8 mouse cellular contexts compared by ENCODE assay signal in the genomic region with DNA sequence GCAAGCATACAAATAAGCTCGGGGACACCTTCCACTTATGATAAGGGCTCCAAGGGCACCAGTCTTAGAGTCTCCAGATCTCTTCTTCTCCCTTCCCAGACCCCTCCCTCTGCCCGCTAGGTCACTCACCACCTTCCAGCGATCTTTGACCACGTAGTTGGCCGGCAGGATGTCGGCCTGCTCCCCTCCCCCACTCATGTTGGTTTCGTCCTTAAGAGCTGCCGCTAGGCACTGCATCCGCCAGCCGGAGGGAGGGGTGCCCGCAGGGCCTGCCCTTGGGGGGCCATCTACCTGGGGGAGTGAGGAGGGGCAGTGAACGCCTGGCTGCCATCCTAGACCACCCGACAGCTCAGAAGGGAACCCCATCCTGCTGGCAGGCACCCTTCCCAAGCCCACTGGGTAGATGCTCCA. TPM values are rescaled to one million over a fixed set of nuclear protein-coding genes. Genes with fewer than 3 reads are reported as not detected.
DNase-seq lines count a peak whose midpoint lies in the region; ATAC-seq and TF ChIP-seq lines count a peak whose summit lies in the region.

No protein-coding gene starts in this region.

- H3K4me1 ChIP-seq in heart, embryonic 15.5 days (replicated peaks) = peaks cover 14% of the 10 kb centered on the region
- H3K4me1 ChIP-seq in forebrain, embryonic 14.5 days (ENCODE audit: control insufficient read depth, insufficient read depth, low read length) = peaks cover 31% of the 10 kb centered on the region
- peaks cover 41% of the 10 kb centered on the region for H3K4me1 ChIP-seq in midbrain, embryonic 10.5 days

- 0 out of 2 replicates have a peak overlapping the region, but pooled peaks have one; percentile 17 for H3K9ac ChIP-seq in heart, embryonic 15.5 days
- H3K9ac ChIP-seq in forebrain, embryonic 14.5 days (ENCODE audit: low read length) = peak overlapping the region; percentile 59

- no peak overlapping the region for H3K27ac ChIP-seq in heart, embryonic 15.5 days
- no peak overlapping the region for H3K27ac ChIP-seq in forebrain, embryonic 14.5 days (ENCODE audit: low read depth, low read length)
- H3K27ac ChIP-seq in midbrain, embryonic 10.5 days (replicated peaks) = peak overlapping the region; percentile 78

- DNase-seq in heart, adult 9 months (ENCODE audit: low spot score in 2 of 2) = no peak
- peak; percentile 28 for DNase-seq in brain, embryonic 14.5 days (ENCODE audit: low read depth)
- DNase-seq in forebrain, embryonic 14.5 days (ENCODE audit: low spot score) = no peak
- peak; percentile 75 for DNase-seq in kidney, postnatal 10 days
- peak; percentile 32 for DNase-seq in midbrain, embryonic 10.5 days (ENCODE audit: low spot score)
- no peak for DNase-seq in urinary bladder, postnatal 4 days (ENCODE audit: low spot score in 2 of 2)
- DNase-seq in gastrocnemius, postnatal 14 days = no peak

- H3K4me2 ChIP-seq in heart, embryonic 15.5 days = peak overlapping the region; percentile 82
- H3K4me2 ChIP-seq in forebrain, embryonic 14.5 days (ENCODE audit: low read length) = peak overlapping the region; percentile 64

- H3K36me3 ChIP-seq in heart, embryonic 15.5 days = no peaks in the 10 kb centered on the region
- peaks cover 29% of the 10 kb centered on the region for H3K36me3 ChIP-seq in forebrain, embryonic 14.5 days (ENCODE audit: control insufficient read depth, insufficient read depth, low read length)
- peaks cover 13% of the 10 kb centered on the region for H3K36me3 ChIP-seq in midbrain, embryonic 10.5 days

- no peak for TF ChIP-seq POLR2A in brain, embryonic 14.5 days (IDR thresholded peaks at IDR 0.05; ENCODE audit: borderline replicate concordance, extremely low read depth, insufficient read depth, insufficient read length, poor library complexity, severe bottlenecking)

- no peak for ATAC-seq in heart, embryonic 15.5 days (replicated peaks; ENCODE audit: insufficient number of reproducible peaks, insufficient read depth, low FRiP score, low read depth)
- ATAC-seq in forebrain, embryonic 14.5 days = 0 out of 2 replicates have a peak, but pooled peaks have one; percentile 2

- intact Hi-C loops in gastrocnemius, postnatal 14 days (cut with DNase I; ENCODE audit: low total_unique reads) = no loop called here

- H3K27me3 ChIP-seq in heart, embryonic 15.5 days = peaks cover 72% of the 10 kb centered on the region
- no peaks in the 10 kb centered on the region; the same call in 1 of the 2 replicates for H3K27me3 ChIP-seq in forebrain, embryonic 14.5 days (replicated peaks; ENCODE audit: control insufficient read depth, insufficient read depth, low read length)
- H3K27me3 ChIP-seq in midbrain, embryonic 10.5 days (ENCODE audit: low read depth, poor library complexity, severe bottlenecking) = peaks cover 63% of the 10 kb centered on the region

- peak overlapping the region; percentile 48 for H3K4me3 ChIP-seq in heart, embryonic 15.5 days
- peak overlapping the region; percentile 27 for H3K4me3 ChIP-seq in forebrain, embryonic 14.5 days (ENCODE audit: low read depth, low read length)
- peak overlapping the region; percentile 60 for H3K4me3 ChIP-seq in midbrain, embryonic 10.5 days

- no peaks in the 10 kb centered on the region for H3K9me3 ChIP-seq in heart, embryonic 15.5 days (replicated peaks)
- H3K9me3 ChIP-seq in forebrain, embryonic 14.5 days (replicated peaks; ENCODE audit: control insufficient read depth, low read length) = no peaks in the 10 kb centered on the region
- H3K9me3 ChIP-seq in midbrain, embryonic 10.5 days (replicated peaks) = no peaks in the 10 kb centered on the region

- no peak for TF ChIP-seq CTCF in brain, embryonic 14.5 days (IDR thresholded peaks at IDR 0.05; ENCODE audit: borderline replicate concordance, extremely low read depth, insufficient read depth, insufficient read length)

- WGBS in heart, embryonic 15.5 days = 2% methylated on average over 13 of the region's 13 CpGs
- 3% methylated on average over 13 of the region's 13 CpGs for WGBS in forebrain, embryonic 14.5 days
- WGBS in midbrain, embryonic 10.5 days = 5% methylated on average over 13 of the region's 13 CpGs

RNA-seq across cellular contexts. Expression of a gene that starts 3.4 kb away (rescaled TPM):
- 0.05 and 0.29 TPM in 2 replicates for polyA plus RNA-seq in heart, embryonic 15.5 days (2015; fragmentation: Nextera tagmentation; extraction: Ambion mirVana)
- 22.1 and 35.4 TPM in 2 replicates for polyA plus RNA-seq in brain, embryonic 14.5 days (2012; rRNA removed)
- 3.8 and 4.8 TPM in 2 replicates for polyA plus RNA-seq in forebrain, embryonic 14.5 days (2014; fragmentation: Nextera tagmentation; extraction: Ambion mirVana)
- polyA plus RNA-seq in midbrain, embryonic 10.5 days (2016; fragmentation: Nextera tagmentation; extraction: Ambion mirVana) = 0.81 and 1.8 TPM in 2 replicates
- total RNA-seq in gastrocnemius, postnatal 14 days (2021) = 1 to 10 TPM; 3.3 to 4.6 TPM

RNA-seq across cellular contexts. Expression of a gene that starts 12.5 kb away (rescaled TPM):
- polyA plus RNA-seq in heart, embryonic 15.5 days (2015; fragmentation: Nextera tagmentation; extraction: Ambion mirVana) = 23.1 and 27.6 TPM in 2 replicates
- 17.6 and 25.7 TPM in 2 replicates for polyA plus RNA-seq in brain, embryonic 14.5 days (2012; rRNA removed)
- 33.0 and 41.6 TPM in 2 replicates for polyA plus RNA-seq in forebrain, embryonic 14.5 days (2014; fragmentation: Nextera tagmentation; extraction: Ambion mirVana)
- polyA plus RNA-seq in midbrain, embryonic 10.5 days (2016; fragmentation: Nextera tagmentation; extraction: Ambion mirVana) = 85.2 and 98.4 TPM in 2 replicates
- total RNA-seq in gastrocnemius, postnatal 14 days (2021) = 1 to 10 TPM; 4.8 to 6.3 TPM

RNA-seq across cellular contexts. Expression of a gene that starts 45.8 kb away (rescaled TPM):
- polyA plus RNA-seq in heart, embryonic 15.5 days (2015; fragmentation: Nextera tagmentation; extraction: Ambion mirVana) = 0.25 and 0.74 TPM in 2 replicates
- polyA plus RNA-seq in brain, embryonic 14.5 days (2012; rRNA removed) = 0.07 and 0.09 TPM in 2 replicates
- polyA plus RNA-seq in forebrain, embryonic 14.5 days (2014; fragmentation: Nextera tagmentation; extraction: Ambion mirVana) = not detected in 2 replicates
- polyA plus RNA-seq in midbrain, embryonic 10.5 days (2016; fragmentation: Nextera tagmentation; extraction: Ambion mirVana) = not detected in 2 replicates
- not detected for total RNA-seq in gastrocnemius, postnatal 14 days (2021)

RNA-seq across cellular contexts. Expression of a gene that starts 55.3 kb away (rescaled TPM):
- 3.5 and 28.8 TPM in 2 replicates for polyA plus RNA-seq in heart, embryonic 15.5 days (2015; fragmentation: Nextera tagmentation; extraction: Ambion mirVana)
- 8.2 and 11.3 TPM in 2 replicates for polyA plus RNA-seq in brain, embryonic 14.5 days (2012; rRNA removed)
- 0.93 and 1.2 TPM in 2 replicates for polyA plus RNA-seq in forebrain, embryonic 14.5 days (2014; fragmentation: Nextera tagmentation; extraction: Ambion mirVana)
- 0.72 and 0.85 TPM in 2 replicates for polyA plus RNA-seq in midbrain, embryonic 10.5 days (2016; fragmentation: Nextera tagmentation; extraction: Ambion mirVana)
- total RNA-seq in gastrocnemius, postnatal 14 days (2021) = 1 to 10 TPM in 1 of 2 experiments, under 1 TPM in 1; 0.78 to 1.7 TPM

Comparison
In these comparisons a context has a peak if more than half of its experiments do, and no peak if none do; other contexts are left out.
1. DNase-seq: peak in brain, embryonic 14.5 days (single experiment), kidney, postnatal 10 days (single experiment) and midbrain, embryonic 10.5 days (single experiment); none in heart, adult 9 months (0 of 2), forebrain, embryonic 14.5 days (single experiment), urinary bladder, postnatal 4 days (0 of 2) and gastrocnemius, postnatal 14 days (single experiment).
2. Peak in every context shown above with its lines, with median percentiles within 50 percentile points of each other: H3K4me3 ChIP-seq.